Mouse (Mus musculus) c-Kit-positive CD71-positive TER-119-positive erythroid progenitor cells, embryonic 14.5 days (primary cell): ENCODE measurements around the gene Tdrd5.
"Not testable (repeated sequence)": the region's sequence is repeated elsewhere in the genome, so short reads cannot be mapped to it uniquely, and the experiment has no call there.

ENCODE experiments used
- DNase-seq: peaks from one replicate; pipeline ENCODE4 v3.0.0-alpha.2; 2013; ENCODE audit warnings: low spot score

The Tdrd5 gene

DNA sequence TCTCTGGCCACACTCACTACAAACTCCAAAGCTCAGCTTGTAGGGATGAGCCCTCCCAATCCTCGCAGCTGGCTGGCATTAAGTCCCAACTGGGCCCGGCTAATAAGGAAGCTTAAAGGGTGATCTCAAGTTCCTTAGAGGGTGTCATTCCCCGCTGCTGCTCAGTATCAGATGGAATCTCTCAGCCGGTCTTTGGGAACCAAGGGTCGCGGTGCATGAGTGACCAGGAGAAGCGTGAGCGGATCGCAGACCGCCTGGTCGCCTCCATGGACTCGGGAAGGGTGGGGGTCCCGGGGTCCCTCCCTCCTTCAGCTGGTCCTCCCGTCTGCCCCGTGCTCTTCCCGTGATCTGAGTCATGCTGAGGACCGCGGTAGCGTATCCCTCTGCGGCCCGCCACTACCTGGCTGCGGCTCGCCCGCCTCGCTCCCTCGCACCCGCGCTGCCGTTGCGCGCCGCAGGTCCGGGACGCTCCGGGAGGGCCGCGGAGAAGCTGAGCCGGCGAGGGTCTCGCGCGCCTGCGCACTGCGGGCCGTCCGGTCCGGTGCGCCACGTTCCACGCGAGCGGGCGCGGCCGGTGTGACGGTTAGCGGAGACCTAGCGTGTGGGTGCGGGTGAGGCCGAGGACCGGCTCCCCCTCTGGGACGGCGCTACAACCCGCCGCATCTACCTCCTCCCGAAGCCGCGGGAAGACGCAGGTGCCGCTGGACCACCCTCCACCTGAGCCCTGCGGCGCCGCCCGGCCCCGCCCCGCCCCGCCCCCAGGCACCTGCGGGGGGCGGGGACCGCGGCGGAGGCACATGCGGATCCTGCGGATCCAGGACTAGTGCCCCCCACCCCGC lies at the start of gene Tdrd5:
Gene Tdrd5, minus strand, starts transcription at position 754 of the 839 bp plus-strand sequence.
- no peak for DNase-seq

GRCm38 (mm10) chr1:156352466-156352865 lies 49.0 kb upstream of the Tdrd5 start:
- no peak for DNase-seq

DNA sequence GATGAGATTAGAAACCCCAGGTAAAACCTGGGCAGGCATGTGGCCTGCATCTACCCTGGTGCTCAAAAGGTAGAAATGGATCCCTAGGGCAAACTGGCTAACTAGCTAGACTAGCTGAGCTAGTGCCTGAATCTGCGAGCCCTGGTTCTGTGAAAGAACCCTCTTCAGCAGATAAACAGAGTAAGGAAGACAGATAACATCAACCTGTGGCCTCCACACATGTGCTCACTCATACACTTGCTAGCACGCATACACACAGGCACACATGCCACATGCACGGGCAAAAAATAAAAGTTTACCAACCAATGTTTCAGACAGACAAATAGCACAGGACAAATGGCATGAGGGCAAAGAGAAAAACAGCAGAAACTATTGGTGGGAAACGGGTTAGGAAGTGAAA lies 47.0 kb upstream of the Tdrd5 start:
- no peak for DNase-seq

- no peak for DNase-seq
Observed at GRCm38 (mm10) chr1:156349031-156349430, 45.6 kb upstream of the Tdrd5 start.

- DNase-seq: no peak
Observed at GRCm38 (mm10) chr1:156345633-156346032, 42.2 kb upstream of the Tdrd5 start.

DNA sequence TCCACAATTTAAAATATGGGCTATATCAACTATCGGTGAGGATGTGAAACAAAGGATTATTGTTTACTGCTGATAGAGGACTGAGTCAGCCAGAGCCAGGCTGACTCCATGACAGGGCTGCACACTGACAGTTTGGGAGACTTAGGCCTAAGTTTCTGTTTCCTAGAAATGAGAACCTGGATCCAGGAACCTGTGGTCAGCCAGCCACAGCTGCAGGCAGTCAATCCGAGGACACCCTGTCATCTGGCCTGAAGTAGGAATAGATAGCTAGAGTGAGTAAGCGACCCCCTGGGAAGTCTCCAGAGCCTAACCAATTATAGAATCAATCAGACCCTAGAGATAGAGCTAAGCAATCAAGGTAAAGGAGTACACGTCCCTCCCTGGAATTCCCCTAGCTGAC lies 41.0 kb upstream of the Tdrd5 start:
- no peak for DNase-seq

- DNase-seq: no peak
Observed at GRCm38 (mm10) chr1:156340847-156341246, 37.4 kb upstream of the Tdrd5 start.

- no peak for DNase-seq
Observed at GRCm38 (mm10) chr1:156323126-156323525, 19.7 kb upstream of the Tdrd5 start.

DNA sequence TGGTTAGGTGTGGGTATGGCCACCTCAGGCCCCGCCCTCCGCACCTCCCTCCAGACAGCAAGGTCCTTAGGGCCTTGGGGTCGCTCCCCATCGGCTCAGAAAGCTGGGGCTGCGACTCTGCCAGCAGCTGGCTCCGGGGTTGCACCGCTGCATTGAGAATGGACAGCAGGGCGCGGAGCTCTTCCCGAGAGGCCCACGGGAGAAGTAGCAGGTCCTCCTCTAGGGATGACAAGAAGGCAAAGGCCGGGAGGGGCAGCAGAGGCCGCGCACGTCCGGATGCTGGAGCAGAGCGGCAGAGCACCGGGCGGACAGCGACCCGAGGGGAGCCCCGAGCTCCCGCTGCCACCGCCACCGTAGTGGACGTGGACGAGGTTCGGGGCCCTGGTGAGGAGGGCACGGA lies 7.2 kb upstream of the Tdrd5 start, which contains the start of gene Nphs2:
Gene Nphs2, plus strand, starts transcription at position 98 of the 400 bp plus-strand sequence.
- DNase-seq: no peak

DNA sequence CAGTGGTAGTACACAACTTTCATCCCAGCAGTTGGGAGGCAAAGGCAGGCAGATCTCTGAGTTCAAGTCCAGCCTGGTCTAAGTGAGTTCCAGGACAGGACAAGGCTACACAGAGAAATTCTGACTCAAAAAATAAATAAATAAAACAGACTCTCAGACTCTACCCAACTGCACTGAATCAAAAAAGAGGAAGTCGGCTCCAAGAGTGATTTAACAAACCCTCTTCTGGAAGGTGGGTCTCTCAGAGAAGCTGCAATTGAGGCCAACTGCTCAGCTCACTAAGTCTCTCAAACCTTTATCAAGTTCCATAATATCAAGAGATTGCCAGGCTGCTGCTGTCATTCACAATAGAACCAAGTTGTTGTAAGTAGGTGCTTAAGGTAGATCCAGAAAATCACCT lies 5.1 kb upstream of the Tdrd5 start:
- no peak for DNase-seq

GRCm38 (mm10) chr1:156290016-156290415 lies 13.4 kb downstream of the Tdrd5 start:
- DNase-seq: no peak

- not testable (repeated sequence) for DNase-seq
Observed at GRCm38 (mm10) chr1:156289222-156289587, 14.3 kb downstream of the Tdrd5 start.

- DNase-seq: no peak
Observed at GRCm38 (mm10) chr1:156288556-156289221, 14.8 kb downstream of the Tdrd5 start.

DNA sequence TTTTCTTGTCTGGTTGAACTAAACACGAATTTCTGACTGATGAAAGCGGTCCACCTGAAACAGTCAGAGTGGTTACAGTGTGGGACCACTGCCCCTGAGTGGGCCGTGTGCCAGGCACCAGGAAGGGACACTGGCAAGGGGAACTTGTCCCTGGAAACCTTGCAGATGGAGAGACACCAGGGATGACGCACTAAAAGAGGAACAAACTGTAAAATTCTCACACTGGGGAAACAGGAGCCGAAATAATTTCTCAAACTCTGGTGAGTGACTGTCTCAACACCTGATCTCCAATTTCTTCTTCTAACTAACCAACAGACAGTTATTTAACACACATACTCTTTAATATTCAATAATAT lies 17.9 kb downstream of the Tdrd5 start:
- no peak for DNase-seq

GRCm38 (mm10) chr1:156284851-156285540 lies 18.5 kb downstream of the Tdrd5 start:
- no peak for DNase-seq

- no peak for DNase-seq
Observed at GRCm38 (mm10) chr1:156284207-156284606, 19.3 kb downstream of the Tdrd5 start.

DNA sequence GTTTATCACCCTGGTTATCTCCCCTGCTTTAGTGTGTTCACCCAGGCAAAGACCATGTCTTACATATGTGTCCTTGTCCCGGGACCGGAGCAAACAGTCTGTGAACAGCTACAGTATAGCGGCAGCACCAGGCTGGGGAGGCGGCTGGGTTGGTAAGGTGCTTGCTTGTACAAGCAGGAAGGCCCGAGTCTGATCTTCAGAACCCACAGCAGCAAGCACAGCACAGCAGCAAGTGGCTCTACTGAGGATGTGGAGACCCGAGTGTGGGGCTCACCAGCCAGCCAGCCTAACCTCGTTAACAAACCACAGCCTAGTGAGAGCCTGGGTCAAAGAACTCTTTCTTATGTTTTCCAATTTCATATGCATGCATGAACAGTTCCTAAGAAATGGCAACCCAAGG lies 23.3 kb downstream of the Tdrd5 start:
- no peak for DNase-seq

GRCm38 (mm10) chr1:156273647-156274046 lies 29.8 kb downstream of the Tdrd5 start:
- no peak for DNase-seq

DNA sequence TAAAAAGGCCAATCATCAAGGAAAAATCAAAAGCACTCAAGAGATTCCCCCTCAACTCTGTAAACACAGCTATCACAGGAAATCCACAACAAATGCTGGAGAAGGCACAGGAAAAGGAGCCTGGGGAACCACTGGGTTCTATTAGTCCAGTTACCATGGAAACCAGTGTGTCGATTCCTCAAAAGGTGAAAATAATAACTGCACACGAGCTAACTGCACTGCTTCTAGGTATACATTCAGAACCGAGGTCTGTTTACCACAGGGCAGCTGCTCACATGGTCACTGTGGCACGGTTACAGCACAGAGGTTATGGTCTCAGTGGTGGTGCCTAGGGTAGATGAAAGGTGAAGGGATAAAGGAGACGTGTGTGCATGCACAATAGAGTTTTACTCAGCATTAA lies 31.8 kb downstream of the Tdrd5 start:
- no peak for DNase-seq

DNA sequence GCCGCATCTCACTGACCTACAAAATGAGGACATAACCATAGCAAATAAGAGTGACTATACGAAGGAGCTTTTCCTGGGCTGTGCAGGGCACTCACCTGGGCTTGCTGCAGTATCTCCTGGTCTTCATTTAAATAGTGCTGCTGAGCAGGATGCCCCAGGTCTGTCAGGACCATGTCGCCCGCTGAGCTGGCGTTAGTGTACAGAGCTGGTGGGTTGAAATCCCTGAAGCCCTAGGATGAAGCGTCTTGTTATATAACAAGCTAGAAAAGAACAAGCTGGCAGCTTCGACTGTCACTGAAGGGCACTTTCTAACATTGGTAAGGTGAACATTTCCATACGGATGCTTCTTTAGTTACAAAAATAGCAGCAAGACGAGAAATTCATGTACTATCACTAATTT lies 33.0 kb downstream of the Tdrd5 start:
- no peak for DNase-seq

DNA sequence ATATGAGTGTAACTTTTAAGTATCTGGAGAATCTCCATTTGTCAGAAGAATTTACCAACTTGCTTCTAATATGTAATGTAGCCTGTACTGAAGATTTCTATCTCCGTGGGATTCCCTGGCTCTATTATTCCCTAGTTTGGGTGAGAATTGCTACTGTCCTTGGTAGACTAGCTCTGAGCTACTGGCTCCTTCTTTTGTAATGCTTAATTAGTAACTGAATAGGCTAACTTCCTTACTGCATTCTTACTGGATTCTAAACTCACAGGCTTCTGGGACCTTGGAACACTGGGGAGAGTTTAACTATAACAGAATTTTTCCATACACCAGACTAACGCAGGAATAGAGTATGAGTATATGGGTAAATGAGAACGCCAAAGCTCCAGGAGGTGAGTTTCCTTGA lies 34.9 kb downstream of the Tdrd5 start:
- DNase-seq: not testable (repeated sequence)

- DNase-seq: no peak
Observed at GRCm38 (mm10) chr1:156263946-156264345, 39.5 kb downstream of the Tdrd5 start.

DNA sequence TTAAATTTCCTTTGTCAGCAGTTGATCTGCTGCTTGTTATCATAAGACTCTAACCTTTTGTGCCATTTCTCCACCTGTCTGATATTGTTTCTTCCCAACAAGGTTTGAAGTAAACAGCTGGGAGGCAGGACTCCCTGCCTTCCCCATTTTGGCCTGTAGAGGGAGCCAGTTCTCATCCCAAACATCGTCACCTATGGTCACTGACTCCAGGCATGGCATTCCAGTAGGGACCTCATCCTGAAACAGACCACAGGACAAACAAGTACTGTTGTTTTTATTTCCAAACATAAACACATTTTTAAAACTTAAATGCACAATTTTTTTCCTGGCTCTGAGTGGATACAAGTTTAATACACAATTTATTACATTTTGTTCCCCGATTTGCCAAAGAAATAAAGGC lies 40.1 kb downstream of the Tdrd5 start:
- peak; percentile 35 for DNase-seq
